Mouse (Mus musculus): Measurements from ENCODE around the gene Rprd1b. TPM values are rescaled to one million over a fixed set of nuclear protein-coding genes. Genes with fewer than 3 reads are reported as not detected.

The Rprd1b gene
- polyA plus RNA-seq, 1 experiment from 2014 or later: 56.6 TPM

DNA sequence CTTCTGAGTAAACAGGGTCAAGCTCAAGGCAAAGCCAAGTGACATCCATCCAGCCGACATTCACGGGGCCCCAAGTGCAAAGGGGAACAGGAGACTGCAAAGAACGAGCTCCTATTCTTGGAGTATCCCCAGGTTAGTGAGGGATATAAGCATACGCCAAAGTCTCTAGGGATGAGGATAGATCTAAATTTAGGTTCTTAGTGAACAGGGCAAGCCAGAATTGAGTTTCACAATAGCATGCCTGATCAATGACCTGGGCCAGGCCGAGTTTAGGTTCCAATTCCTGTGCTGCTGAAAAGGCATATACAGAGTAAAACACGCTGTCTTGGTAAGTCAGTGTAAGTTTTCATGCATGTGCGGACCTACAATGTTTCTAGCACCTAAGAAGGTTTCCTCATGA is 18.9 kb upstream of the Rprd1b start:
- no peak overlapping the region for H3K4me3 ChIP-seq
- H3K4me1 ChIP-seq: no peaks in the 10 kb centered on the region
- no peak overlapping the region for H3K27ac ChIP-seq (replicated peaks)
- peaks cover 60% of the 10 kb centered on the region for H3K36me3 ChIP-seq
- H3K27me3 ChIP-seq (ENCODE audit: low read depth, poor library complexity, severe bottlenecking): no peaks in the 10 kb centered on the region
- H3K9me3 ChIP-seq (replicated peaks): no peaks in the 10 kb centered on the region
- no peak for DNase-seq (ENCODE audit: low spot score)
- 93% methylated on average over 7 of the region's 7 CpGs for WGBS

DNA sequence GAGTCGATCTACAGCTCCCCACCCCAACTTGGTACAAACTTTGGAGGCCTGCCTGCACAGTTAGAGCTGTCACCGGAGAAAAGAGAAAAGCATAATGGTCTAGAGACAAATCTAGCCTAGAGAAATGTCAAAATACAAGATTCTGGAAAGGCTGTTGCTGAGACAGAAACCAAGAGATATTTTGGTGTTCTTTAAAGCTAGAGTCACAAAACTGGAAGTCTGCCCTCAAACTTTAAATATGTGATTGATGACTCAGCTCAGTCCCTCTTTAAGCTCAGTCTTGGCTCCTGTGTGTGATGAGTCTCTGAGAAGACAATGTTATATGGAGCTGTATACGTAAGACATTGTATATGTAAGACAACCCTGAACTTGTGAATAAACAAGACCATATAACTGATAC is 15.7 kb upstream of the Rprd1b start:
- 89% methylated on average over 3 of the region's 3 CpGs for WGBS
- DNase-seq (ENCODE audit: low spot score): no peak

GRCm38 (mm10) chr2:158017330-158017729 is 11.0 kb upstream of the Rprd1b start:
- DNase-seq (ENCODE audit: low spot score): no peak
- 87% methylated on average over 4 of the region's 4 CpGs for WGBS
- H3K9me3 ChIP-seq (replicated peaks): no peaks in the 10 kb centered on the region
- H3K4me3 ChIP-seq: no peak overlapping the region
- H3K27ac ChIP-seq (replicated peaks): no peak overlapping the region
- no peaks in the 10 kb centered on the region for H3K27me3 ChIP-seq (ENCODE audit: low read depth, poor library complexity, severe bottlenecking)
- no peaks in the 10 kb centered on the region for H3K36me3 ChIP-seq
- no peaks in the 10 kb centered on the region for H3K4me1 ChIP-seq

More for the DNA sequence above, 15.7 kb upstream of the Rprd1b start:
- no peak overlapping the region for H3K27ac ChIP-seq (replicated peaks)
- H3K4me3 ChIP-seq: no peak overlapping the region
- H3K27me3 ChIP-seq (ENCODE audit: low read depth, poor library complexity, severe bottlenecking): no peaks in the 10 kb centered on the region
- H3K4me1 ChIP-seq: no peaks in the 10 kb centered on the region
- H3K36me3 ChIP-seq: peaks cover 28% of the 10 kb centered on the region
- H3K9me3 ChIP-seq (replicated peaks): no peaks in the 10 kb centered on the region

- WGBS: 3% methylated on average over 16 of the region's 16 CpGs
- no peaks in the 10 kb centered on the region for H3K9me3 ChIP-seq (replicated peaks)
- no peak for DNase-seq (ENCODE audit: low spot score)
- H3K27ac ChIP-seq (replicated peaks): peak overlapping the region; percentile 98
- peak overlapping the region; percentile 96 for H3K4me3 ChIP-seq
- H3K27me3 ChIP-seq (ENCODE audit: low read depth, poor library complexity, severe bottlenecking): no peaks in the 10 kb centered on the region
- peaks cover 25% of the 10 kb centered on the region for H3K36me3 ChIP-seq
- H3K4me1 ChIP-seq: peaks cover 44% of the 10 kb centered on the region
Measured at GRCm38 (mm10) chr2:158027855-158028353, 393 bp upstream of the Rprd1b start.

DNA sequence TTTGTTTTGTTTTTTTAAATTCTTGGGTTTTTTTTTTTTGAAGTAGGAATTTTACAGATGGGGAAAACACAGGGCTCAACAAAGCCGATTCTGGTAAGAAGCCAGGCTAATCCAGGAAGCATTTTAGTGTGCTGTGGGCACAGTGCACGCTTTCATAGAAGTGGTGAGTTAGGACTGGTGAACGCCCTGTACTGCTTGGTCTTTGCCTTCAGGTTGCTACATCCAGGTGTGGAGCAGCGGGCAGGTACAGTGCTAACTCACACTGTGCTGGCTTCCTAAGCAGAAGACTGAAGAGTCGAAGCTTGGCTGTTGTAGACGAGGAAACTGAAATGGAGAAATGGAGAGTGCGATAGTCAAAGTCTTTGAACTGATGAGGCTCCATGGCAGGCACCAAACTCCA is 1.7 kb downstream of the Rprd1b start:
- Histone ChIP-seq H3K4me1 (peaks cover 44% of the 10 kb centered on the region), H3K36me3 (peaks cover 36% of the 10 kb centered on the region), H3K4me3 (peak overlapping the region; percentile 96), H3K27me3 (ENCODE audit: low read depth, poor library complexity, severe bottlenecking) (no peaks in the 10 kb centered on the region), H3K27ac (replicated peaks) (no peak overlapping the region), H3K9me3 (replicated peaks) (no peaks in the 10 kb centered on the region)
- no peak for DNase-seq (ENCODE audit: low spot score)
- 94% methylated on average over 7 of the region's 7 CpGs for WGBS

DNA sequence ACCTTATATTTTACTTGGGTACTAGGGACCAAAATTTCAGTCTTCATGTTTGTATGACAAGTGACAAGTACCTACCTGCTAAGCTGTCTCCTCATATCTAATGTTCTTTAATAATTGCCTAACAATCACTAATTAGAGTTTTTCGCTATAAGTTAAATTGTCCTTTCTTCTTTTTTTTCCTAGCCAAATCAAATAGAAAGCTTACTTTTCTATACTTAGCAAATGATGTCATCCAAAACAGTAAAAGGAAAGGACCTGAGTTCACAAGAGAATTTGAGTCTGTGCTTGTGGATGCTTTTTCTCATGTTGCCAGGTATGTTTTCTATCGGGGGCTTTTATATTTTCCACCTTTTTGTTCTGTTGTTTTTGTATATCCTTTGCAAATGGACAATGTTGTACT is 7.5 kb downstream of the Rprd1b start:
- Histone ChIP-seq H3K27me3 (ENCODE audit: low read depth, poor library complexity, severe bottlenecking) (no peaks in the 10 kb centered on the region), H3K36me3 (peaks cover 70% of the 10 kb centered on the region), H3K9me3 (replicated peaks) (no peaks in the 10 kb centered on the region), H3K4me3 (no peak overlapping the region), H3K27ac (replicated peaks) (no peak overlapping the region), H3K4me1 (peaks cover 9% of the 10 kb centered on the region)
- 95% methylated on average over 2 of the region's 2 CpGs for WGBS
- DNase-seq (ENCODE audit: low spot score): no peak

- H3K27me3 ChIP-seq (ENCODE audit: low read depth, poor library complexity, severe bottlenecking): no peaks in the 10 kb centered on the region
- DNase-seq (ENCODE audit: low spot score): no peak
- no peaks in the 10 kb centered on the region for H3K9me3 ChIP-seq (replicated peaks)
- H3K4me1 ChIP-seq: peaks cover 3% of the 10 kb centered on the region
- H3K4me3 ChIP-seq: no peak overlapping the region
- peaks cover 70% of the 10 kb centered on the region for H3K36me3 ChIP-seq
- no peak overlapping the region for H3K27ac ChIP-seq (replicated peaks)
- 90% methylated on average over 6 of the region's 6 CpGs for WGBS
Measured at GRCm38 (mm10) chr2:158036408-158036807, 8.1 kb downstream of the Rprd1b start.

- 78% methylated on average over 7 of the region's 7 CpGs for WGBS
- no peak overlapping the region for H3K4me3 ChIP-seq
- no peaks in the 10 kb centered on the region for H3K4me1 ChIP-seq
- no peak for DNase-seq (ENCODE audit: low spot score)
- peaks cover 71% of the 10 kb centered on the region for H3K36me3 ChIP-seq
- no peaks in the 10 kb centered on the region for H3K9me3 ChIP-seq (replicated peaks)
- H3K27me3 ChIP-seq (ENCODE audit: low read depth, poor library complexity, severe bottlenecking): no peaks in the 10 kb centered on the region
- H3K27ac ChIP-seq (replicated peaks): no peak overlapping the region
Measured at GRCm38 (mm10) chr2:158036953-158037352, 8.7 kb downstream of the Rprd1b start.

DNA sequence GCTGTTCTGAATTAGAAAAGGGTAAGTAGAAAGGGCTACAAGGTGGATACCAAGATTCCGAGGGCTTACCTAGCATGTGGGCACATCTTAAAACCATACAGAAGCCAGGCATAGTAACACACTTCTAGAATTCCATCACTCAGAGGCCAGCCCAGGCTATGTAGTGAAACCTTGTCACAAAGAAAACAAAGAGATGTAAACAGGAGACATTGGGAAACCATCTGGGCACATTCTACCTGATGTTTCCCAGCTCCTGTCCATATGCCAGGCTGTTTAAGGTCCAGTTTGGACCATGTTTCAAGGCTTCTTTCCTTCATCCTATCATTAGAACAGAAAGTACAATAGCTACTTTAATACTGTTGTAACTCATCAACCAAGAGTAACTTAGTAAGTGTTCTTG is 9.3 kb downstream of the Rprd1b start:
- Histone ChIP-seq H3K9me3 (replicated peaks) (no peaks in the 10 kb centered on the region), H3K4me1 (no peaks in the 10 kb centered on the region), H3K36me3 (peaks cover 71% of the 10 kb centered on the region), H3K27ac (replicated peaks) (no peak overlapping the region), H3K4me3 (no peak overlapping the region), H3K27me3 (ENCODE audit: low read depth, poor library complexity, severe bottlenecking) (no peaks in the 10 kb centered on the region)
- no peak for DNase-seq (ENCODE audit: low spot score)
- 97% methylated on average over 1 of the region's 1 CpGs for WGBS

GRCm38 (mm10) chr2:158039662-158040061 is 11.4 kb downstream of the Rprd1b start:
- Histone ChIP-seq H3K9me3 (replicated peaks) (no peaks in the 10 kb centered on the region), H3K4me1 (no peaks in the 10 kb centered on the region), H3K4me3 (no peak overlapping the region), H3K27me3 (ENCODE audit: low read depth, poor library complexity, severe bottlenecking) (no peaks in the 10 kb centered on the region), H3K36me3 (peaks cover 80% of the 10 kb centered on the region), H3K27ac (replicated peaks) (no peak overlapping the region)
- WGBS: 93% methylated on average over 1 of the region's 1 CpGs
- no peak for DNase-seq (ENCODE audit: low spot score)

DNA sequence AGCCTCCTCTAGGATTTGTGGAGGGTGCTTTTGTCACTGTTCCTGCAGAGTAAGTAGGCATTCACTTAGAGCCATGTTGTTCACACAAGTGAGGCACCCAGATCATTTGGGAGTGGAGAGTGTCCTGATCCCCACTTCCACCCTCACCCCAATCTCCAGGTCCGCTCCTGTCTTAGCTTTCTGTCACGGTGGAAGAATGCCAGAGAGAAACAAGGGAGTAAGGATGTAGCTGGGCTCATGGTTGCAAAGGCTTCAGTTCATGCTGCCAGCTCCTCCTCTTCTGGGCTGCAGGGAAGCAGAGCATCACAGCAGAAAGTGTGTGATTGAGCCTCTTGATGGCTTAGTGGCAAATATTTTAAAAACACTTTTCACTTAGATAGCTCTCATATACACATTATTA is 12.1 kb downstream of the Rprd1b start:
- Histone ChIP-seq H3K4me1 (no peaks in the 10 kb centered on the region), H3K9me3 (replicated peaks) (no peaks in the 10 kb centered on the region), H3K27me3 (ENCODE audit: low read depth, poor library complexity, severe bottlenecking) (no peaks in the 10 kb centered on the region), H3K27ac (replicated peaks) (no peak overlapping the region), H3K4me3 (no peak overlapping the region), H3K36me3 (peaks cover 87% of the 10 kb centered on the region)
- WGBS: 94% methylated on average over 2 of the region's 2 CpGs
- DNase-seq (ENCODE audit: low spot score): no peak

DNA sequence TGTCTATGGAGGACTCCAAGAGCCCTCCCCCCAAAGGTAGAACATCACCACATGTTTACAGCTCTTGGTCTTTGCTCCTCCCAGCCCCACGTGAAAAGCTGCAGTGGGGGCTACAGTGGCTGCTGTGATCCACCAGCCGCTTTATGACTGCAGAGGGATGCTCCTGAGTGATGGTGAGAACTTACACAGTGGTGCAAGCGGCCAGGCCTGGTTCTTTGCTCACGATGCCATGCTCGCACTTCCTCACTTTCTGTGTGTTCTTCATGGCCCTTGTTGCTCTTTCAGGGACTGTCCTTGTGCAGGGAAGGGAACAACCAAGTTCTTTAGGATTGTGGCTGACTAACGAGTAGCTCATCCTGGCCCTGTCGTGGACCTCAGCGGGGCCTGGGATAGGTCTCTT is 15.2 kb downstream of the Rprd1b start:
- no peak overlapping the region for H3K27ac ChIP-seq (replicated peaks)
- H3K36me3 ChIP-seq: peaks cover 93% of the 10 kb centered on the region
- H3K27me3 ChIP-seq (ENCODE audit: low read depth, poor library complexity, severe bottlenecking): no peaks in the 10 kb centered on the region
- DNase-seq (ENCODE audit: low spot score): no peak
- H3K4me1 ChIP-seq: no peaks in the 10 kb centered on the region
- WGBS: 89% methylated on average over 8 of the region's 8 CpGs
- no peak overlapping the region for H3K4me3 ChIP-seq
- H3K9me3 ChIP-seq (replicated peaks): no peaks in the 10 kb centered on the region

DNA sequence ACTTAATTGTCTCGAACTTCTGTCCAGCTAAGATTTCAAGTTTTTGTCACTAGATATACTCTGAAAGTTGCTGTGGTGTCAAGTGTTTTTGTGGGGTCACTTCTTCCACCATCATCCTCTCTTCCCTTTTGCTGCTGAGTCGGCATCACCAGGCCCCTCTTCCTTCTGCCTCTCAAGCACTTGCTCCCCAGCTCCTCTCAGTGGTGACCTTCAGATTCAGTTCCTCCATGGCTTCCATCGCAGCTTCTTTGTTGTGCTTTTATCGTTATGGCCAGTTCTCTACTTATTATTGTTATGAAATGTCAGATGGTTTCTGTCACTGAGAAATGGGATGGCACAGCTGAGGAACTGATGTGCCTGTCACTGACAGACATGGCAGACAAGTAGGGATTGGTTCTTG is 17.9 kb downstream of the Rprd1b start:
- no peak overlapping the region for H3K4me3 ChIP-seq
- H3K36me3 ChIP-seq: peaks cover 93% of the 10 kb centered on the region
- no peaks in the 10 kb centered on the region for H3K27me3 ChIP-seq (ENCODE audit: low read depth, poor library complexity, severe bottlenecking)
- no peak overlapping the region for H3K27ac ChIP-seq (replicated peaks)
- 86% methylated on average over 4 of the region's 4 CpGs for WGBS
- H3K4me1 ChIP-seq: no peaks in the 10 kb centered on the region
- no peak for DNase-seq (ENCODE audit: low spot score)
- no peaks in the 10 kb centered on the region for H3K9me3 ChIP-seq (replicated peaks)

DNA sequence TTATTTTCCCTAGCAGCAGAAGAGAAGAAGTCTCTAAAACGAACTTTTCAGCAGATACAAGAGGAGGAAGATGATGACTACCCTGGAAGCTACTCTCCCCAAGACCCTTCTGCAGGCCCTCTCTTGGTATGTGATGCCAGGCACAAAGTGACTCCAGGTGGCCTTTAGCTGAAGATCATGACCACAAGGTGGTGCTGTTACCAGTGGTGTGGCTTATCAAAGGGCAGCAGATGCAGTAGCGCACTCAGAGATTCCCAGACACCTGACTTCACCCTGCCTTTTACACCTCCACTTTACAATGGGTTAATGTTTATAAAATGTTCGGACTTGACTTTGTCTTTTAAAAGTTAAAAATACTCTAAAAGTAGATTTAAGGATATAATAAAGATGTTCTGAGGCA is 19.6 kb downstream of the Rprd1b start:
- Histone ChIP-seq H3K27me3 (ENCODE audit: low read depth, poor library complexity, severe bottlenecking) (no peaks in the 10 kb centered on the region), H3K4me1 (no peaks in the 10 kb centered on the region), H3K9me3 (replicated peaks) (no peaks in the 10 kb centered on the region), H3K27ac (replicated peaks) (no peak overlapping the region), H3K4me3 (no peak overlapping the region), H3K36me3 (peaks cover 94% of the 10 kb centered on the region)
- peak; percentile 36 for DNase-seq (ENCODE audit: low spot score)
- 69% methylated on average over 3 of the region's 3 CpGs for WGBS

Data from midbrain, embryonic 10.5 days (tissue).